Mouse (Mus musculus): Measurements from ENCODE around the gene Rfx1. TPM values are rescaled to one million over a fixed set of nuclear protein-coding genes. Genes with fewer than 3 reads are reported as not detected.

Rfx1 gene
- polyA plus RNA-seq, 1 experiment = 45.6 TPM

DNA sequence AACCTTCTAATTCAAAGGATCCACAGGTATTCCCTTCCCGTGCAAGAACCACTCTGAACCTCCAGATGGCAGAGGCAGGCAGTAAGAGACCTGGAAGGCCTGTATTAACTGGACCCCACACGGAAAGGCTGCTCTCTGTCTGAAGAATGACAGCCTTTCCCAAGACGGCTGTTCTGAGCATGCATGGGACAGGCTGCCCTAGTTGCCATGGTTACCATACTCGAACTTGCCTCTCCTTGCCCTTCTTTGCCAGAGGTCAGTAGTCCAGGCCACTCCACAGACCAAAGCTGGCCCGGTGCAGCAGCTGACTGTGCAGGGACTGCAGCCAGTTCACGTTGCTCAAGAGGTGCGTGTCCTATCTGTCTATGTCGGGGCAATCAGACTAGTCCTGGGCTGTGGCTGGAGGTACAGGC, 17.2 kb downstream of the Rfx1 start:
- H3K4me3 ChIP-seq (ENCODE audit: extremely low read depth, insufficient read depth, insufficient read length) = no peak overlapping the region
- no peak for TF ChIP-seq CTCF (IDR thresholded peaks at IDR 0.05; ENCODE audit: extremely low read depth, insufficient read depth, insufficient read length, insufficient replicate concordance)
- DNase-seq (ENCODE audit: low read depth in 1 of 2, low spot score in 2 of 2) = no peak
- WGBS = 88% methylated on average over 8 of the region's 8 CpGs
- H3K27ac ChIP-seq (ENCODE audit: insufficient read depth, low read length) = no peak overlapping the region
- no peaks in the 10 kb centered on the region for H3K27me3 ChIP-seq (ENCODE audit: control insufficient read depth, insufficient read depth, low read length)
- H3K4me1 ChIP-seq (ENCODE audit: control insufficient read depth, insufficient read depth, insufficient read length) = no peaks in the 10 kb centered on the region
- H3K36me3 ChIP-seq (ENCODE audit: control insufficient read depth, insufficient read depth, low read length) = peaks cover 31% of the 10 kb centered on the region

DNA sequence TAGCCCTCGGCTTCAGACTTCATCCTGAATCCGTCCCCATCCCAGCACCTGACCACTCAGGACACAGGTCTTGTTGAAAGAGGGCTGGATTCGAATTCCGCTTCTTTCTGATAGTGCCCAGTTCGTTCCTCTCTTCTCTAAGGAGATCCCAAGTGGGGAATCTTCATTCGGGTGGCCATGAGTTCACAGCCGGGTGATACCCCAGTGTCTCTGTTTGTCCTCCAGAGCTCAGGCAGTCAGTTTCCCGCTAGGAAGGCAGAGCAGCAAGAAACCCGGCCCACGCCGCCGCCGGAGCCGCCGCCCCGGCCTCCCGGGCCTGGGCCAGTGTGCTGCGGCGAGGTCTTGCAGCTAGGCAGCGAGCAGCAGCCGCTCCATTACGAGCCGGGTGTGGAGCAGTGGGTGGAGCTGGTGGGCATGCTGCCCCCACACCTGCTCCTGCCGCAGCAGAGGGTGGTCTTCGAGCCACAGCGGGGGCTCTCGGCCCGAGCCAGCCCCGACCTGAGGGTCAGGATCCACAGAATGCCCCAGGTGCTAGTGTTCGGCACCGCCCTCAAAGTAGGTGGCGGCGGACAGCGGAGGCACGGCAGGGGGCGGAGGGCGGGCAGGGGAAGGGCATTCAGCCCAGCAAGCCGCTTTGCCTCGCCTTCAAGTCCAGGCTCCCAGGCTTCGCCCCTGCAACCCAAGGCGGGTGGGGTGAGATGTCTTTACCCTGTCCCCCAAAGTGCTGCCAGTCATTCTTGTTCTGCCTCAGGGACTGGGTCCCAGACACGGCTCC, 17.9 kb downstream of the Rfx1 start:
- Histone ChIP-seq H3K36me3 (ENCODE audit: control insufficient read depth, insufficient read depth, low read length) (peaks cover 31% of the 10 kb centered on the region), H3K4me1 (ENCODE audit: control insufficient read depth, insufficient read depth, insufficient read length) (no peaks in the 10 kb centered on the region), H3K27ac (ENCODE audit: insufficient read depth, low read length) (no peak overlapping the region), H3K27me3 (ENCODE audit: control insufficient read depth, insufficient read depth, low read length) (no peaks in the 10 kb centered on the region), H3K4me3 (ENCODE audit: extremely low read depth, insufficient read depth, insufficient read length) (no peak overlapping the region)
- DNase-seq (ENCODE audit: low read depth in 1 of 2, low spot score in 2 of 2) = no peak
- TF ChIP-seq POLR2A (IDR thresholded peaks at IDR 0.05; ENCODE audit: low read depth, low read length) (no peak), CTCF (IDR thresholded peaks at IDR 0.05; ENCODE audit: extremely low read depth, insufficient read depth, insufficient read length, insufficient replicate concordance) (no peak)
- 95% methylated on average over 42 of the region's 42 CpGs for WGBS

DNA sequence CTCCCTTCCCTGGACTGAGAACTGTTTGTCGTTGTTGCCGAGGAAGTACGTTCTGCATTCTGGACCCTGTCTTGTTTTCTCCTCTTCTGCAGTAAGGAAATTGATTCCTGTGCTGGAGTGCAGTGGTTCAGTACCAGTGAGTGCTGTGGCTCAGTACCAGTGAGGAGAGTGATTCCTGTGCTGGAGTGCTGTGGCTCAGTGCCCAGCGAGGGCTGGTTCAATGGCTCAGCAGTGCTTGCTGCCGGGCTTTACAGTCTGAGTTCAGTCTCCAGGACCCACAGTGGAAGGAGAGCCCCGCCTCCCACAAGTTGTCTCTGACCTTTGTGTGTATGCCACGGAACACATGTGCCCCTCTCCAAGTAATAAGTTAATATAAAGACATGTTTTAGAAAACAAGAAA, 20.5 kb downstream of the Rfx1 start:
- DNase-seq (ENCODE audit: low read depth in 1 of 2, low spot score in 2 of 2) = no peak
- Histone ChIP-seq H3K27ac (ENCODE audit: insufficient read depth, low read length) (no peak overlapping the region), H3K4me1 (ENCODE audit: control insufficient read depth, insufficient read depth, insufficient read length) (no peaks in the 10 kb centered on the region), H3K27me3 (ENCODE audit: control insufficient read depth, insufficient read depth, low read length) (no peaks in the 10 kb centered on the region), H3K4me3 (ENCODE audit: extremely low read depth, insufficient read depth, insufficient read length) (no peak overlapping the region), H3K36me3 (ENCODE audit: control insufficient read depth, insufficient read depth, low read length) (peaks cover 18% of the 10 kb centered on the region)
- 94% methylated on average over 7 of the region's 7 CpGs for WGBS
- TF ChIP-seq CTCF (IDR thresholded peaks at IDR 0.05; ENCODE audit: extremely low read depth, insufficient read depth, insufficient read length, insufficient replicate concordance) (no peak), POLR2A (IDR thresholded peaks at IDR 0.05; ENCODE audit: low read depth, low read length) (no peak)

DNA sequence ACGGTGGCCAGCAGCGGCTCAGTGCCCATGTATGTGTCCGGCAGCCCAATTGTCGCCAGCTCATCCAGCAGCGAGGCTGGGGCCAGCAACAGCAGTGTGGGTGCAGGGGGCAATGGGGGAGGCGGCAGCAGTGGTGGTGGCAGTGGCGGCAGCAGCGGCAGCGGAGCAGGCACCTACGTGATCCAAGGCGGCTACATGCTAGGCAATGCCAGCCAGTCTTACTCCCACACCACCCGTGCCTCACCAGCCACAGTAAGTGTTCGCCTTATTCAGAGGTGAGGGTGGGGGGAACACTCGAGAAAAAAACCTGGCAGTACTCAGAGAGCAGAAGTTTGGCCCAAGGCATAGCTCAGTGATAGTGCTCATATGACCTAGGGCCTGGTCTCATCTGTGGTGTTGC, 21.2 kb downstream of the Rfx1 start:
- Histone ChIP-seq H3K27me3 (ENCODE audit: control insufficient read depth, insufficient read depth, low read length) (no peaks in the 10 kb centered on the region), H3K4me3 (ENCODE audit: extremely low read depth, insufficient read depth, insufficient read length) (no peak overlapping the region), H3K36me3 (ENCODE audit: control insufficient read depth, insufficient read depth, low read length) (peaks cover 12% of the 10 kb centered on the region), H3K27ac (ENCODE audit: insufficient read depth, low read length) (no peak overlapping the region), H3K4me1 (ENCODE audit: control insufficient read depth, insufficient read depth, insufficient read length) (no peaks in the 10 kb centered on the region)
- TF ChIP-seq CTCF (IDR thresholded peaks at IDR 0.05; ENCODE audit: extremely low read depth, insufficient read depth, insufficient read length, insufficient replicate concordance) = no peak
- no peak for TF ChIP-seq POLR2A (IDR thresholded peaks at IDR 0.05; ENCODE audit: low read depth, low read length)
- DNase-seq (ENCODE audit: low read depth in 1 of 2, low spot score in 2 of 2) = no peak
- 94% methylated on average over 14 of the region's 14 CpGs for WGBS

DNA sequence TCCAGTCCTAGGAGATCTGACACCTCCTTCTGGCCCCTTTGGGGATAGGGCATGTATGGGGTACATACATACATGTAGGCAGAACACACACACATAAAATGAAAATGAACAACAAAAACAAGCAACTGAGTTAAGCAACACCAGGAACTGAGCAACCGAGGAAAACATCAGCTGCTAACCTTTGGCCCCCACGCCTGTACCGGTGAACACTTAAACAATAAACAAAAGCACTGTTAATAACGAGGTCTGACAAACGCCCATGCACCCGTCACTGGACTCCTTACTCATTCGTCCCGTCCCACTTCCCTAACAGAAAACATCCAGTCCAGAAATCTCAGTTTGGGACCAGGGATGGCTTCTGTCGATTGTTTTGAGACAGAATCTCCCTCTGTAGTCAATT, 22.6 kb downstream of the Rfx1 start:
- WGBS = 91% methylated on average over 9 of the region's 9 CpGs
- TF ChIP-seq CTCF (IDR thresholded peaks at IDR 0.05; ENCODE audit: extremely low read depth, insufficient read depth, insufficient read length, insufficient replicate concordance) = no peak
- no peak for TF ChIP-seq POLR2A (IDR thresholded peaks at IDR 0.05; ENCODE audit: low read depth, low read length)
- no peak for DNase-seq (ENCODE audit: low read depth in 1 of 2, low spot score in 2 of 2)
- Histone ChIP-seq H3K27me3 (ENCODE audit: control insufficient read depth, insufficient read depth, low read length) (no peaks in the 10 kb centered on the region), H3K27ac (ENCODE audit: insufficient read depth, low read length) (no peak overlapping the region), H3K4me1 (ENCODE audit: control insufficient read depth, insufficient read depth, insufficient read length) (no peaks in the 10 kb centered on the region), H3K4me3 (ENCODE audit: extremely low read depth, insufficient read depth, insufficient read length) (no peak overlapping the region), H3K36me3 (ENCODE audit: control insufficient read depth, insufficient read depth, low read length) (peaks cover 13% of the 10 kb centered on the region)

DNA sequence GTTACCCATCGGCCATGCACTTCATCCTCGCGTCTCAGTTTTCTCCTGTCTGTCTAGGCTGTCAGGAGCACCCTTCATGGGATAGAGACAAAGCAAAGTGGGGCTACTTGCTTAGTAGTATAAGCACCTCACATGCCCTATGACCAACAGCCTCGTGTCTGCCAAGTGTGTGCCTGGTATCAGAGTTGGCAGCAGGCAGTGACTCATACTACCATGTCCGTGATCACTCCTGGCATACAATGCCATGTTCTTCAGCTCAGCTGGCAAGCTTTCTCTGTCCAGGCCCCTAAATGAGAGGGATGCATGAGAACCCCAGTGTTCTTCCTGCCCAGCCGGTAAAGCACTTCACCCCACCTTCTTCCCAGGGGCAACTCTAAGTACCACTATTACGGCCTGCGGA, 24.0 kb downstream of the Rfx1 start:
- Histone ChIP-seq H3K27ac (ENCODE audit: insufficient read depth, low read length) (no peak overlapping the region), H3K27me3 (ENCODE audit: control insufficient read depth, insufficient read depth, low read length) (no peaks in the 10 kb centered on the region), H3K36me3 (ENCODE audit: control insufficient read depth, insufficient read depth, low read length) (peaks cover 23% of the 10 kb centered on the region), H3K4me1 (ENCODE audit: control insufficient read depth, insufficient read depth, insufficient read length) (no peaks in the 10 kb centered on the region), H3K4me3 (ENCODE audit: extremely low read depth, insufficient read depth, insufficient read length) (no peak overlapping the region)
- no peak for TF ChIP-seq CTCF (IDR thresholded peaks at IDR 0.05; ENCODE audit: extremely low read depth, insufficient read depth, insufficient read length, insufficient replicate concordance)
- TF ChIP-seq POLR2A (IDR thresholded peaks at IDR 0.05; ENCODE audit: low read depth, low read length) = no peak
- WGBS = 91% methylated on average over 8 of the region's 8 CpGs
- no peak for DNase-seq (ENCODE audit: low read depth in 1 of 2, low spot score in 2 of 2)

DNA sequence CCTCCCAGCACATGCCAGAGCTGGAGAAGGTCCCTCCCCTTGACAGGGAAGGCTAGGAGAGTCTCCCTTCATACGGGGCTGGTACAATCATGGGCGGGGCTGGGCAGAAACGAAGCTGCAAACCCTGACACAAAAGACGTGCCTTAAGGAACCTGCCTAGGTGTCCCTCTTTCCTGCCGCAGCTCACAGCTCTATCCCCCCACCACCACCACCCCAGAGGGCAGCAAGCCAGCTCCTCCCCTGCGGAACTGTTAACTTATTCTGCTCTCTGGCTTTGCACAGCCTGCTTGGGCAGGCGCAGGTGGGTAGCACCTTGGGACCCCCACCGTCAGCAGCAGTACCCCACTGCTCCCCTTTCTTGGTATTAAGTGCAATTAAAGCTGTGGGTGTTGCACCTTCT, 29.4 kb downstream of the Rfx1 start:
- H3K27me3 ChIP-seq (ENCODE audit: control insufficient read depth, insufficient read depth, low read length) = no peaks in the 10 kb centered on the region
- H3K36me3 ChIP-seq (ENCODE audit: control insufficient read depth, insufficient read depth, low read length) = peaks cover 46% of the 10 kb centered on the region
- no peak overlapping the region for H3K27ac ChIP-seq (ENCODE audit: insufficient read depth, low read length)
- 82% methylated on average over 8 of the region's 8 CpGs for WGBS
- DNase-seq (ENCODE audit: low read depth in 1 of 2, low spot score in 2 of 2) = no peak
- H3K4me3 ChIP-seq (ENCODE audit: extremely low read depth, insufficient read depth, insufficient read length) = no peak overlapping the region
- no peak for TF ChIP-seq POLR2A (IDR thresholded peaks at IDR 0.05; ENCODE audit: low read depth, low read length)
- TF ChIP-seq CTCF (IDR thresholded peaks at IDR 0.05; ENCODE audit: extremely low read depth, insufficient read depth, insufficient read length, insufficient replicate concordance) = no peak
- no peaks in the 10 kb centered on the region for H3K4me1 ChIP-seq (ENCODE audit: control insufficient read depth, insufficient read depth, insufficient read length)
